Comparison of ENCODE assay signal across 22 mouse cellular contexts in genomic region chr10:107976392-107976965, GRCm38 (mm10).
DNase-seq lines count a peak whose midpoint lies in the region; ATAC-seq and TF ChIP-seq lines count a peak whose summit lies in the region.
"Had no signal": no experiment of that assay in that cellular context is flagged by ENCODE, and none has a peak within 500 bp of the region (broad histone marks: within the 10 kb centered on the region; RNA-seq: fewer than 3 reads in every experiment).

No protein-coding gene starts in this region.

- no peak for TF ChIP-seq CTCF in heart, adult 2 months (IDR thresholded peaks at IDR 0.05)

- WGBS in heart, adult 2 months = 95% methylated on average over 3 of the region's 3 CpGs
- WGBS in heart, embryonic 10.5 days = 95% methylated on average over 3 of the region's 3 CpGs
- WGBS in liver, embryonic 15.5 days (ENCODE audit: insufficient replicate concordance) = 78% methylated on average over 3 of the region's 3 CpGs
- 80% methylated on average over 3 of the region's 3 CpGs for WGBS in liver, embryonic 12.5 days (ENCODE audit: insufficient replicate concordance)
- 97% methylated on average over 3 of the region's 3 CpGs for WGBS in embryonic facial prominence, embryonic 13.5 days

- no peak for DNase-seq in cerebellum, postnatal 14 days
- no peak for DNase-seq in heart, adult 2 months
- no peak for DNase-seq in heart, embryonic 10.5 days (ENCODE audit: low spot score)
- no peak for DNase-seq in kidney, adult 11 months
- DNase-seq: adrenal gland, adult 8-10 months; adrenal gland, postnatal 36 days; B cell, adult 2 months; cerebellum, adult 11 months; cerebellum, adult 8-10 months; cerebellum, postnatal 25 days; gastrocnemius, postnatal 36 days; heart, adult 18-20 months had no signal

- H3K79me2 ChIP-seq in heart, adult 2 months (replicated peaks; ENCODE audit: control insufficient read depth, insufficient read depth, low read length) = no peaks in the 10 kb centered on the region

- intact Hi-C loops in heart, adult 2 months (cut with DNase I) = no loop called here

- TF ChIP-seq EP300 in heart, adult 2 months (IDR thresholded peaks at IDR 0.05; ENCODE audit: insufficient read depth, low read depth, low read length) = no peak

- TF ChIP-seq POLR2A in heart, adult 2 months (IDR thresholded peaks at IDR 0.05; ENCODE audit: insufficient read depth, low read depth, low read length) = no peak

- no peak overlapping the region for H3K9ac ChIP-seq in heart, adult 2 months (ENCODE audit: low read depth, low read length)
- no peak overlapping the region for H3K9ac ChIP-seq in liver, embryonic 15.5 days
- no peak overlapping the region for H3K9ac ChIP-seq in liver, embryonic 12.5 days
- H3K9ac ChIP-seq in embryonic facial prominence, embryonic 13.5 days = no peak overlapping the region
- H3K9ac ChIP-seq: forebrain, embryonic 13.5 days; heart, embryonic 12.5 days; hindbrain, embryonic 15.5 days had no signal

- no peaks in the 10 kb centered on the region for H3K27me3 ChIP-seq in heart, adult 2 months (ENCODE audit: control insufficient read depth, insufficient read depth, low read length)
- no peaks in the 10 kb centered on the region for H3K27me3 ChIP-seq in heart, embryonic 10.5 days (ENCODE audit: insufficient read depth, poor library complexity, severe bottlenecking)
- H3K27me3 ChIP-seq in liver, embryonic 15.5 days = no peaks in the 10 kb centered on the region
- no peaks in the 10 kb centered on the region for H3K27me3 ChIP-seq in liver, embryonic 12.5 days (replicated peaks)
- H3K27me3 ChIP-seq in embryonic facial prominence, embryonic 13.5 days = no peaks in the 10 kb centered on the region
- H3K27me3 ChIP-seq: forebrain, embryonic 13.5 days; heart, embryonic 12.5 days; hindbrain, embryonic 15.5 days had no signal

- peaks cover 1% of the 10 kb centered on the region for H3K4me1 ChIP-seq in heart, adult 2 months (ENCODE audit: control insufficient read depth, insufficient read depth, low read length)
- 0 out of 2 replicates have a peak, but pooled peaks cover 6% of the 10 kb centered on the region for H3K4me1 ChIP-seq in heart, embryonic 10.5 days
- H3K4me1 ChIP-seq in liver, embryonic 15.5 days (replicated peaks) = no peaks in the 10 kb centered on the region
- no peaks in the 10 kb centered on the region for H3K4me1 ChIP-seq in liver, embryonic 12.5 days
- H3K4me1 ChIP-seq in embryonic facial prominence, embryonic 13.5 days = no peaks in the 10 kb centered on the region
- H3K4me1 ChIP-seq: forebrain, embryonic 13.5 days; hindbrain, embryonic 15.5 days had no signal

- H3K36me3 ChIP-seq in heart, adult 2 months (ENCODE audit: control insufficient read depth, insufficient read depth, low read length) = no peaks in the 10 kb centered on the region
- no peaks in the 10 kb centered on the region for H3K36me3 ChIP-seq in heart, embryonic 10.5 days
- H3K36me3 ChIP-seq in liver, embryonic 15.5 days (replicated peaks) = no peaks in the 10 kb centered on the region
- H3K36me3 ChIP-seq in liver, embryonic 12.5 days = no peaks in the 10 kb centered on the region
- H3K36me3 ChIP-seq in embryonic facial prominence, embryonic 13.5 days = no peaks in the 10 kb centered on the region
- H3K36me3 ChIP-seq: G1E; heart, embryonic 12.5 days; hindbrain, embryonic 10.5 days; hindbrain, embryonic 15.5 days had no signal

- H3K9me3 ChIP-seq in heart, embryonic 10.5 days = no peaks in the 10 kb centered on the region
- H3K9me3 ChIP-seq in liver, embryonic 15.5 days (replicated peaks) = no peaks in the 10 kb centered on the region
- no peaks in the 10 kb centered on the region for H3K9me3 ChIP-seq in liver, embryonic 12.5 days (replicated peaks)
- H3K9me3 ChIP-seq in embryonic facial prominence, embryonic 13.5 days = no peaks in the 10 kb centered on the region
- H3K9me3 ChIP-seq: forebrain, embryonic 13.5 days; G1E; heart, embryonic 12.5 days; hindbrain, embryonic 10.5 days; hindbrain, embryonic 15.5 days had no signal

- no peak overlapping the region for H3K4me2 ChIP-seq in liver, embryonic 15.5 days
- no peak overlapping the region for H3K4me2 ChIP-seq in liver, embryonic 12.5 days
- no peak overlapping the region for H3K4me2 ChIP-seq in embryonic facial prominence, embryonic 13.5 days
- H3K4me2 ChIP-seq: forebrain, embryonic 13.5 days; heart, embryonic 12.5 days; hindbrain, embryonic 15.5 days had no signal

- H3K4me3 ChIP-seq in heart, adult 2 months = no peak overlapping the region
- no peak overlapping the region for H3K4me3 ChIP-seq in heart, embryonic 10.5 days
- H3K4me3 ChIP-seq in liver, embryonic 15.5 days (replicated peaks) = no peak overlapping the region
- H3K4me3 ChIP-seq in liver, embryonic 12.5 days = no peak overlapping the region
- H3K4me3 ChIP-seq in embryonic facial prominence, embryonic 13.5 days = no peak overlapping the region
- H3K4me3 ChIP-seq: forebrain, embryonic 13.5 days; heart, embryonic 12.5 days; hindbrain, embryonic 10.5 days; hindbrain, embryonic 15.5 days had no signal

- peak overlapping the region; percentile 41 for H3K27ac ChIP-seq in heart, adult 2 months
- H3K27ac ChIP-seq in heart, embryonic 10.5 days = no peak overlapping the region
- H3K27ac ChIP-seq in liver, embryonic 15.5 days (replicated peaks) = no peak overlapping the region
- H3K27ac ChIP-seq in liver, embryonic 12.5 days = no peak overlapping the region
- no peak overlapping the region for H3K27ac ChIP-seq in embryonic facial prominence, embryonic 13.5 days
- H3K27ac ChIP-seq: forebrain, embryonic 13.5 days; hindbrain, embryonic 10.5 days; hindbrain, embryonic 15.5 days had no signal

- peak; percentile 6; the same call in 1 of the 2 replicates for ATAC-seq in cerebellum, adult (ENCODE audit: insufficient number of reproducible peaks, low FRiP score, low TSS enrichment)
- peak; percentile 5; the same call in 1 of the 2 replicates for ATAC-seq in liver, embryonic 15.5 days (ENCODE audit: insufficient read depth)
- no peak for ATAC-seq in liver, embryonic 12.5 days
- peak; percentile 62; the same call in 1 of the 2 replicates for ATAC-seq in embryonic facial prominence, embryonic 13.5 days (ENCODE audit: insufficient number of reproducible peaks, insufficient read depth, low FRiP score, low TSS enrichment, low read depth)
- ATAC-seq: CD4-positive, CD25-positive, alpha-beta regulatory T cell, adult 4 months; forebrain, embryonic 13.5 days had no signal
